Mouse (Mus musculus): ENCODE measurements around the gene Ndufb8. TPM values are rescaled to one million over a fixed set of nuclear protein-coding genes. Genes with fewer than 3 reads are reported as not detected.

Ndufb8 gene
- total RNA-seq, 2 experiments from 2014 or later: 411 to 441 TPM

Other genes starting within 250 kb of the Ndufb8 start
- 1 to 10 TPM; 2.0 to 2.2 TPM for gene Scd4, start 222.3 kb downstream of the Ndufb8 start, total RNA-seq (2021)
- 100 to 1,000 TPM; 121 to 159 TPM for gene Scd1, start 147.6 kb downstream of the Ndufb8 start, total RNA-seq (2021)
- under 1 TPM; 0.08 to 0.14 TPM for gene Wnt8b, start 62.0 kb downstream of the Ndufb8 start, total RNA-seq (2021)
- 1 to 10 TPM; 4.5 to 5.8 TPM for gene Sec31b, start 9.6 kb downstream of the Ndufb8 start, total RNA-seq (2021)
- not detected for gene Gm20538, start 2.6 kb downstream of the Ndufb8 start, total RNA-seq (2021)
- gene Hif1an, start 7.4 kb upstream of the Ndufb8 start, total RNA-seq (2021): 10 to 100 TPM; 45.1 to 45.5 TPM
- gene Pax2, start 200.6 kb upstream of the Ndufb8 start, total RNA-seq (2021): 10 to 100 TPM in 1 of 2 experiments, under 1 TPM in 1; 0.45 to 13.6 TPM

Data from adrenal gland, postnatal 4 days (tissue).